Comparison of ENCODE assay signal across 18 mouse cellular contexts in genomic region chrX:74983734-74984133, GRCm38 (mm10).
"Had no signal": no experiment of that assay in that cellular context is flagged by ENCODE, and none has a peak within 500 bp of the region (broad histone marks: within the 10 kb centered on the region; RNA-seq: fewer than 3 reads in every experiment).

No protein-coding gene starts in this region.

- H3K36me3 ChIP-seq: liver, embryonic 13.5 days; liver, embryonic 15.5 days; lung, embryonic 15.5 days; neural tube, embryonic 12.5 days; stomach, embryonic 15.5 days had no signal

- ATAC-seq: liver, postnatal 0 days; lung, postnatal 0 days had no signal

- H3K4me2 ChIP-seq: liver, embryonic 11.5 days; liver, embryonic 13.5 days; liver, embryonic 15.5 days; lung, embryonic 15.5 days; neural tube, embryonic 12.5 days; stomach, embryonic 15.5 days had no signal

- H3K9ac ChIP-seq: liver, embryonic 13.5 days; liver, embryonic 15.5 days; liver, postnatal 0 days; lung, embryonic 15.5 days; neural tube, embryonic 12.5 days; stomach, embryonic 15.5 days had no signal

- H3K9me3 ChIP-seq: liver, embryonic 13.5 days; liver, embryonic 15.5 days; lung, embryonic 15.5 days; megakaryocyte, embryonic 14.5 days; neural tube, embryonic 12.5 days; stomach, embryonic 15.5 days had no signal

- H3K27ac ChIP-seq: liver, embryonic 13.5 days; liver, embryonic 15.5 days; lung, embryonic 15.5 days; macrophage; neural tube, embryonic 12.5 days; stomach, embryonic 15.5 days; stomach, postnatal 0 days had no signal

- DNase-seq: liver, embryonic 13.5 days; liver, postnatal 0 days; lung, adult 2 months; lung, postnatal 14 days; lung, postnatal 36 days; right cerebral cortex, postnatal 14 days; thymus, adult 2 months; thymus, postnatal 25 days; thymus, postnatal 4 days had no signal

- H3K27me3 ChIP-seq: liver, embryonic 13.5 days; liver, embryonic 15.5 days; lung, embryonic 15.5 days; megakaryocyte, embryonic 14.5 days; neural tube, embryonic 12.5 days; stomach, embryonic 15.5 days had no signal

- H3K4me3 ChIP-seq: liver, embryonic 13.5 days; liver, embryonic 15.5 days; lung, embryonic 15.5 days; megakaryocyte, embryonic 14.5 days; neural tube, embryonic 12.5 days; stomach, embryonic 15.5 days had no signal

- H3K4me1 ChIP-seq: liver, embryonic 13.5 days; liver, embryonic 15.5 days; lung, embryonic 15.5 days; megakaryocyte, embryonic 14.5 days; neural tube, embryonic 12.5 days; stomach, embryonic 15.5 days had no signal
